Mouse (Mus musculus): ENCODE measurements at regions not wholly inside any gene's neighbourhood (a gene's known extent, or its start where the extent isn't known, plus 50 kb on each side); places are given as distances from the start of the nearest gene placed in this dataset.

- TF ChIP-seq CTCF (IDR thresholded peaks at IDR 0.05; ENCODE audit: extremely low read depth, insufficient read length, insufficient replicate concordance, low read depth, low read length) (peak; percentile 16; the same call in 1 of the 2 replicates), POLR2A (IDR thresholded peaks at IDR 0.05; ENCODE audit: low read depth, low read length) (no peak)
Measured at GRCm38 (mm10) chr2:168423551-168423950, 142.0 kb upstream of the Kcng1 start.

Data from small intestine, adult 2 months (tissue).